Mouse (Mus musculus) forebrain, embryonic 14.5 days (tissue): ENCODE measurements around the gene Slc2a6. TPM values are rescaled to one million over a fixed set of nuclear protein-coding genes. Genes with fewer than 3 reads are reported as not detected.
A peak's percentile ranks its signal among the peaks of the same experiment; 100 is the strongest.

Experiments
- ATAC-seq: fragments of 200-750 bp; cut with Nextera tagmentation; 2 replicates; pipeline ENCODE4 v1.8.0; 2017; ENCODE audit warnings: mild to moderate bottlenecking, moderate library complexity
- DNase-seq: peaks from one replicate; pipeline ENCODE4 v3.0.0-alpha.2; 2015; ENCODE audit warnings: low spot score
- H3K27ac ChIP-seq: fragments of 300-500 bp; sonication (generic); 2 replicates; pipeline ENCODE4 v1.5.1; 2014; ENCODE audit warnings: low read depth, mild to moderate bottlenecking, control low read depth, low read length, moderate library complexity
- H3K27me3 ChIP-seq: fragments of 300-500 bp; sonication (generic); replicated peaks from 2 replicates; pipeline ENCODE4 v1.6.1; 2014; ENCODE audit warnings: low read length, control low read depth, mixed read lengths; ENCODE audit not compliant: control insufficient read depth, insufficient read depth
- H3K36me3 ChIP-seq: fragments of 300-500 bp; sonication (generic); 2 replicates; pipeline ENCODE4 v1.6.1; 2014; ENCODE audit warnings: low read length, control low read depth; ENCODE audit not compliant: control insufficient read depth, insufficient read depth
- H3K4me1 ChIP-seq: fragments of 300-500 bp; sonication (generic); 2 replicates; pipeline ENCODE4 v1.6.1; 2014; ENCODE audit warnings: antibody characterized with exemption, low read length, control low read depth; ENCODE audit not compliant: control insufficient read depth, insufficient read depth
- H3K4me2 ChIP-seq: fragments of 300-500 bp; sonication (generic); 2 replicates; pipeline ENCODE4 v1.6.1; 2014; ENCODE audit warnings: mild to moderate bottlenecking, control low read depth, low read length
- H3K4me3 ChIP-seq: fragments of 300-500 bp; sonication (generic); 2 replicates; pipeline ENCODE4 v1.5.1; 2014; ENCODE audit warnings: low read depth, low read length, control low read depth
- H3K9ac ChIP-seq: fragments of 300-500 bp; sonication (generic); 2 replicates; pipeline ENCODE4 v1.6.1; 2014; ENCODE audit warnings: mild to moderate bottlenecking, low read length, control low read depth, moderate library complexity
- H3K9me3 ChIP-seq: fragments of 300-500 bp; sonication (generic); replicated peaks from 2 replicates; pipeline ENCODE4 v1.6.1; 2016; ENCODE audit warnings: low read length, control low read depth, mixed read lengths; ENCODE audit not compliant: control insufficient read depth
- WGBS: fragments of 180-500 bp; shearing (Covaris S2); extraction: QIAGEN DNeasy Blood & Tissue Kit; methylation state at CpG from one replicate; pipeline ENCODE4 v1.1.7; 2014; 5-methylcytosine and 5-hydroxymethylcytosine counted together
- polyA plus RNA-seq: library from polyadenylated mRNA; unstranded; fragments of >200 nt; fragmentation: Nextera tagmentation; extraction: Ambion mirVana; gene quantifications from 2 replicates; pipeline ENCODE4 v1.2.1, GENCODE M21; 2014

The Slc2a6 gene
- polyA plus RNA-seq, 1 experiment from 2014 or later: 3.4 TPM

DNA sequence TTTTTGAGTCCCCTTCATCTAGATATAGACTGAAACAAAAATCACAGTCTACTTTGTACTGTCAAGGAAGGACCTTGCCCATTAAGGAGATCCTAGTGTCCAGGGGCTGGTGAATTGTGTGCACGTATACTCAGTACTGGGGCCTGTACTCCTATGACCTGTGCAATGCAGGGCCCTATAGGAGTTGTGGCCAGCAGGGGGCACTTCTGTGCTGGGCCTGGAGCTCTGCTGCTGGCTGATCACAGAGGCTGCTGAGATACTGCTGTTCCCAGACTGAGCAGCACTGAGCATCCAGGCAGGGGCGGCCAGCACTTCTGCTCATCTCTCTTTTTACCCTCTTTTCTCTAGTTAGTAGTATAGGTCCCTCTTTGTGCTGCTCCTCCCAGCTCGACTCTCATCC, 15.7 kb upstream of the Slc2a6 start:
- H3K4me3 ChIP-seq: no peak overlapping the region
- no peaks in the 10 kb centered on the region for H3K4me1 ChIP-seq
- H3K9ac ChIP-seq: no peak overlapping the region
- H3K9me3 ChIP-seq: no peaks in the 10 kb centered on the region
- peak; percentile 85 for DNase-seq
- no peak overlapping the region for H3K4me2 ChIP-seq
- H3K27me3 ChIP-seq: no peaks in the 10 kb centered on the region
- WGBS: 24% methylated on average over 3 of the region's 3 CpGs
- no peak overlapping the region for H3K27ac ChIP-seq
- H3K36me3 ChIP-seq: no peaks in the 10 kb centered on the region
- ATAC-seq: peak; percentile 89

DNA sequence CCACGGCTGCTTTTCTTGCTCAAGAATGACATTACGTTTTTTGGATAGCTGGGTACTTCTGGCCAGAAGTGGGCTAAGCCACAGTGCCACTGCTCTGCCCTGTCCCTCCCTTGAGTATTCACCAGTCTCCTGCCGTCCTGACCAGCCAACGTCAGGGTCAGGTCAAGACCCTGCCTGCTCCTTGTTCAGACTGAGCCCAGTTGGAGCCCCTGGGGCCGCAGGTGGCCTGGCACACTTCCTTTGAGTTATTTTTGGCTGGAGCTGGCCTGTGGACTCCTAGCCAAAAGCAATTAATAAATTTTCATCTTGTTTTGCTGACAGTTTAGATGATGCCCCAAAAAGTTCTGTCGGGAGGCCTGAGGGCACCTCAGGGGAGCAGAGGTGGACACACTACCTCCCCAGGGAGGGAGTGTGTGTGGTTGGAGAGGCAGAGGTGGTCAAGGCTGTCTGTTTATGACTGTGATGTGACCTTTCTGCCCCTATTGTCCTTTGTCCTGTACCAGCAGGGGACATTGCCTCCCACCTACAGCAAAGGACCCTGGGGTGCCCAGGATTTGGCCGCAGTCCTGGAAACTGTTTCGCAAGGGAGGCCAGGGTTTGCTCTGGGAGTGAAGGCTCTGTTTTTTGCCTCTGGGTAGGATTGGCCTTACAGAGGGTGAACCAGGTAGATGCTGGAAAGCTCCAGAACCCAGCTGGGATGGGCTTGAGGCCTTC, 14.5 kb upstream of the Slc2a6 start:
- ATAC-seq (no peak), DNase-seq (no peak)
- no peak overlapping the region for H3K9ac ChIP-seq
- no peaks in the 10 kb centered on the region for H3K4me1 ChIP-seq
- no peak overlapping the region for H3K27ac ChIP-seq
- H3K27me3 ChIP-seq: no peaks in the 10 kb centered on the region
- H3K9me3 ChIP-seq: no peaks in the 10 kb centered on the region
- WGBS: 75% methylated on average over 8 of the region's 8 CpGs
- no peak overlapping the region for H3K4me2 ChIP-seq
- H3K4me3 ChIP-seq: no peak overlapping the region
- no peaks in the 10 kb centered on the region for H3K36me3 ChIP-seq

DNA sequence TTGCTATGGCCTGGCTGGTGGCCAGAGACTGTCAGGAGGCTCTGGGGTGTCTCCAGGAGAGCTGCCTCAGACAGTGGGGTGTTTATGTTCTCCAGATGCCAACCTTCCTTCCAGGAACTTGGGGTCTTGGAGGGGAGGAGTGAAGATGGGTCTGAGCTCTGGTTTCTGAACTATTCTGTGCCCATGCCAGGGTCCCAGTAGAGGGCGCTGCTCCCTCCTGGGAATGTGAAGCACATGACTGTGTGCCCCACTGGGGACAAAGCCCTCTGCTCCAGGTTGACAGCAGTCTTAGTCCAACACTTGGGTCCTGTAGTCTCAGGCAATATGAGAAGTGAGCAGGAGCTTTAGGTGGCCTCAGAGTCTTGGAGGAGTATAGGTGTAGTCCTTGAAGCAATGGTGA, 11.5 kb upstream of the Slc2a6 start:
- H3K9ac ChIP-seq: no peak overlapping the region
- H3K9me3 ChIP-seq: no peaks in the 10 kb centered on the region
- no peak overlapping the region for H3K27ac ChIP-seq
- no peaks in the 10 kb centered on the region for H3K36me3 ChIP-seq
- H3K27me3 ChIP-seq: no peaks in the 10 kb centered on the region
- ATAC-seq (peak; percentile 40; the same call in 1 of the 2 replicates), DNase-seq (no peak)
- H3K4me2 ChIP-seq: no peak overlapping the region
- WGBS: 0% methylated on average over 1 of the region's 1 CpGs
- H3K4me1 ChIP-seq: no peaks in the 10 kb centered on the region
- H3K4me3 ChIP-seq: no peak overlapping the region

DNA sequence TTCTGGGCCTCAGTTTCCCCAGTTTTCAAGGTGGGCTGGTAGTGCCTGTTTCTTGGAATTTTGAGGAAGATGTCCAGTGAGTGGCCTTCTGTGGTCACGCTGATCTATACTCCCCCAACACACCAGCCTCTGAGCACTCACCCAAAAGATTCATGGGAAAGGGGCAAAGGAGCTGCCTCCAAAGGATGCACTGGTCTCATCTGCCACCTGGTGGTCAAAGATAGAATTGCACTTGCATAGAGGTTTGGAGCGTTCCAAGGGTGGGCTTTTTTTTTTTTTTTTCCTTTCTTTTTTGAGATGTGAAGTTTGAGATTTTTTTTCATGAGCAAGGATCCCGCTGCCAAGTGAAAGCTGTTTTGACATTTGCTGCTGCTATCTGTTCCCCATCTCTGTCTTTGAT, 10.8 kb upstream of the Slc2a6 start:
- no peak overlapping the region for H3K4me3 ChIP-seq
- H3K4me1 ChIP-seq: no peaks in the 10 kb centered on the region
- H3K27ac ChIP-seq: no peak overlapping the region
- H3K36me3 ChIP-seq: no peaks in the 10 kb centered on the region
- peak; percentile 91 for DNase-seq
- H3K9ac ChIP-seq: no peak overlapping the region
- 3% methylated on average over 3 of the region's 3 CpGs for WGBS
- H3K4me2 ChIP-seq: no peak overlapping the region
- no peaks in the 10 kb centered on the region for H3K9me3 ChIP-seq
- no peaks in the 10 kb centered on the region for H3K27me3 ChIP-seq
- peak; percentile 61; the same call in 1 of the 2 replicates for ATAC-seq

DNA sequence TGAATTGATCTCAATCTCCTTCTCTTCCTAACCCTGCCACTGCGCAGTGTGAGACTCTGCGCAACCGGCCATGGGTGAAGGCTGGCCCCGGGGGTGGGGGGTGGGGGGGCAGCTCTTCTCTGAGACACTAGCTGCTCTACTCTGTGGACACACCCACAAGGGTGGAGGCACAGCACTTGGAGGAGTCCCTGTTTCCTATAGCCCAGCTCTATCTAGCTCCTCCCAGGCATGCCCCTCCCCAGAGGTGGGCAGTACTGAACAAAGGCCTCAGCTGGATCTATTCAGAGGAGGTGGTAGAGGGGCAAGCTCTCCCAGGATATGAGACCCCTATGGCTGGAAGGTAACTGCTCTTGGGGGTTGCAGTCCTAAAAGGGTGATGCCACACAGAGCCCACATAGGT, 9.2 kb upstream of the Slc2a6 start:
- Histone ChIP-seq H3K9ac (no peak overlapping the region), H3K9me3 (no peaks in the 10 kb centered on the region), H3K27me3 (no peaks in the 10 kb centered on the region), H3K27ac (no peak overlapping the region), H3K4me2 (no peak overlapping the region), H3K36me3 (no peaks in the 10 kb centered on the region), H3K4me1 (no peaks in the 10 kb centered on the region), H3K4me3 (no peak overlapping the region)
- no peak for ATAC-seq
- no peak for DNase-seq
- WGBS: 60% methylated on average over 4 of the region's 4 CpGs

DNA sequence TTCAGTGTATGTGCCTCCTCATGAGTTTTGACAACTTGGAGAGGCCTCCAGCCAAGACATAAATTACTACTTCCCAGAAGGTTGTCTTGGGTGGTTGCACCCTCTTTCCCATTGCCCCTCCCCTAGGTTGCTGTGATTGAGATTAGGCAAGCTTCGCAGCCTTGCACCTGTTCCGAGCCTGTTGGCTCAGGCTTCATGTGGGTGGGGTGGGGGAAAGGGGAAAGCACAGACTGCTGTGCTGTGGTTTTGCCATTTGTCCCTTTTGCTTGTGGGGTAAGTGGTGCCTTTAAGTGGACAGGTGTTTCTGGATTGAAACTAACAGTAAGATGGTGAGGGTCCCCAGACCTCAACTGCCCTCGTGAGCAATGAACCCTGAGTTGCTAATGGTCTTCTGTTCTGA, 8.2 kb upstream of the Slc2a6 start:
- Histone ChIP-seq H3K4me1 (no peaks in the 10 kb centered on the region), H3K4me2 (no peak overlapping the region), H3K9ac (no peak overlapping the region), H3K9me3 (no peaks in the 10 kb centered on the region), H3K4me3 (no peak overlapping the region), H3K36me3 (no peaks in the 10 kb centered on the region), H3K27ac (no peak overlapping the region), H3K27me3 (no peaks in the 10 kb centered on the region)
- DNase-seq (no peak), ATAC-seq (no peak)
- WGBS: 72% methylated on average over 3 of the region's 3 CpGs

DNA sequence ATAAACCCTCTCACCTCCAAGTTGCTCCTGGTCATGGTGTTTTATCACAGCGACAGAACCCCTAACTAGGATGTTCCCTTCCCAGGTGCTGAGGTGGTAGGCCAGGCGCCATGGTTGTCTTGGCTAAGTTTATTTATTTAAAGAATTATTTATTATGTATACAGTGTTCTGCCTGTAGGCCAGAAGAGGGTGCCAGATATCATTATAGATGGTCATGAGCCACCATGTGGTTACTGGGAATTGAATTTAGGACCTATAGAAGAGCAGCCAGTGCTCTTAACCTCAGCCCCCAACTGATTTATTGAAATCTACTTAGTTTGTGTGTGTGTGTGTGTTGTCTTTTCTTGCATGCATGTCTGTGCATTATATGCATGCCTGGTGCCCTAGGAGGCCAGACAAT, 4.6 kb upstream of the Slc2a6 start:
- Histone ChIP-seq H3K4me1 (no peaks in the 10 kb centered on the region), H3K36me3 (no peaks in the 10 kb centered on the region), H3K9ac (no peak overlapping the region), H3K4me2 (no peak overlapping the region), H3K27ac (no peak overlapping the region), H3K4me3 (no peak overlapping the region), H3K9me3 (no peaks in the 10 kb centered on the region), H3K27me3 (no peaks in the 10 kb centered on the region)
- DNase-seq: no peak
- no peak for ATAC-seq
- WGBS: 76% methylated on average over 2 of the region's 2 CpGs

DNA sequence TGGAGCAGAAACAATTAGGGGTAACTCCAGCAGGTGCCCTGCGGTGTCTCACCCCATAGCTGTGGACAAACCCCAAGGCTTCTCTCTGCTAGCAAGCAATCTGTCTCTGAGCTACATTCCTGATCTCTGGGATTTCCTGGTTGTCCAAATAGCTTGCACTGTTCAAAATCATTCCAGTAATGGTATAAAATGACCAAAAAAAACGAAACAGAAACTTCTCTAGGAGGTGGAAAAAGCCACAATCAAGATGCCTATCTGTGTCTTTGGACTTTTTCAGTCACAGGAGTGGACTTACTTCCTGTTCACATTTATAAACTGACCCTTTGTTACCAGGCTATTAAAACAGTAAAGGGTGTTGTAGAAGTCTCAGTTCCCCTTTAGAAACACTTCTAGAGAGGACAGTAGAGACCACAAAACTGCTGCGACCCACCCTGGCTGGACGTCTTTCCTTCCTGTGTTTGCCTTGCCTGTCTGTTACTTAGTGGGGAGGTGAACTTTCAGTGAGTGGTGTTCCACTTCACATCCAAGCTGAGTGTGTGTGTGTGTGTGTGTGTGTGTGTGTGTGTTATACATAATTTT, 728 bp upstream of the Slc2a6 start:
- Histone ChIP-seq H3K27me3 (no peaks in the 10 kb centered on the region), H3K4me3 (peak overlapping the region; percentile 27), H3K36me3 (no peaks in the 10 kb centered on the region), H3K9me3 (no peaks in the 10 kb centered on the region), H3K4me1 (no peaks in the 10 kb centered on the region), H3K9ac (peak overlapping the region; percentile 57; the same call in 1 of the 2 replicates), H3K4me2 (peak overlapping the region; percentile 63), H3K27ac (no peak overlapping the region)
- ATAC-seq: no peak; the same call in 1 of the 2 replicates
- 72% methylated on average over 4 of the region's 4 CpGs for WGBS
- no peak for DNase-seq

DNA sequence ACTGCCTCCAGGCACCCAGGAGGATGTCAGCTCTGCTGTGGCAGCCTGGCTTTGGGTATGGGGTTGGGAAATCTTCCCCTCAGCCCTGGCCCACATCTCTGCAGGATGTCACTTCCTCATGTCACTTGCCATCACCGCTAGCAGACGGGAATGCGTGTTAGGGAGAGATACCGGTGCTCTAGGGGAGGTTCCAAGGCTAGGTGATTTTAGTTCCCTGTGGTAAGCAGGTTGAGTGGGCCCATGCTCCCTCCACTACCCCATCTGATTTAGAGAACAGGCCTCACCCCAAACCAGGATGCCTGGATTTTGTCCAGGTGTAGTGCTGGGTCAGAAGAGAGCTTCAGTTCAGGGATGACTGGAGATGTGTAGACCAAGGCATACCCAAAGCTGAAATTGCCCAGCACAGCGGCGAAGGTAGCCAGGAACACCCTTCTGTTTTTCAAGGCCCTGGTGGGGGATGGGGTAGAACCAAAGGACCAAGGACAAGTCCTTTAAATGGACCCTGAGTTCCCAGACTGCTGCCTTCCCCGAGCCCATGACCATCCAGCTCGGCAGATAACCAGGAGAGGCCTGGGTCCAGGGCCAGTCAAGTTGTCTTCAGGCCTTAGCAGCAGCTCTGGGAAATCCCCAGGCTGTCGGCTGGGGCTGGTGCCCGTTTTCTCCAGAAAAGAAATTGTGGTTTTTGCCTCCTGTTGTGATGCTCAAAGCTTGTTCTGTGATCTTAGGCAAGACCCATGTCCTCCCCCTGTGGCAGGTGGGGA, 761 bp downstream of the Slc2a6 start:
- H3K27ac ChIP-seq: no peak overlapping the region
- ATAC-seq (no peak), DNase-seq (no peak)
- no peaks in the 10 kb centered on the region for H3K9me3 ChIP-seq
- no peaks in the 10 kb centered on the region for H3K4me1 ChIP-seq
- no peaks in the 10 kb centered on the region for H3K36me3 ChIP-seq
- no peaks in the 10 kb centered on the region for H3K27me3 ChIP-seq
- WGBS: 72% methylated on average over 10 of the region's 10 CpGs
- peak overlapping the region; percentile 63 for H3K4me2 ChIP-seq
- peak overlapping the region; percentile 27; the same call in 1 of the 2 replicates for H3K4me3 ChIP-seq
- peak overlapping the region; percentile 57 for H3K9ac ChIP-seq
